Mouse (Mus musculus): ENCODE measurements around the gene Mkln1.
A peak's percentile ranks its signal among the peaks of the same experiment; 100 is the strongest.

The Mkln1 gene

DNA sequence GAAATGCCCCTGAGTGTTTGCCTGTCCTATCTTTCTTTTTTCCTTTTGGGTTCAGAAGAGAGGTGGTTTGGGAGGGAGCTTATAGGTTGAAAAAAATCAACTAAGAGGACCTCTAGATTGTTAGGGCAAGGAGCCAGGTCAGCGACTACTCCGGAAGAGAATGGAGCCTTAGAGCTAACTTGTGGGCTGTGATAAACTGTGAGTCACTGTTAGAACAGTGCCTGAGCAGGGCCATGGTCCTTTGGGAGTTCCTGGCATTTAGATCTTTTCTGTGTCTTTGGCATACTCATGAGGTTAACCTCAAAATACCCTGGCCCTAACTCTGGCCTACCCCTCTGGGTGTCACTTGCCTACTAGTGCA is 119.8 kb downstream of the Mkln1 start:
- DNase-seq, result no peak

DNA sequence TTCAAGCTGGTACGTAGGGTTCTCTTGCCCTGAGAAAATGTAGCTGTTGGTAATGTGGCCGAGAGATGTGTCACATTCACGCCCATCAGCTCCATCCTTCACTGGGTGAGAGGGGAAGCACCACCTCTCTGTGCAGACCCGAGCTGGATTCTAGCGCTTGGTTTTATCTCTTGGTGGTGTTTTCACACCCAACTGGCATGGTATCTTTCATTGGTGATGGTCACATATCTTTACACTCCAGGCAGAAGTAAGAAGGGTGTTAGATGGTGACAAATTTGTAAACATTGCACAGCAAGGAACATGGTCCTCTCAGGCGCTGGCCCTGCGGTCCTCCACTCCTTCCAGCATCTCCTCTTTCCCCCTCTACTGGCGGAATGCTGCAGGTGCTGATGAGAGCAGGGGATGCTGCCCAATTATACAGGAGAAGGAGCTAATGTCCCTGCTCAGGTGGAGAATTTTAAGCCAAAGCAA is 120.5 kb downstream of the Mkln1 start:
- no peak for DNase-seq

DNA sequence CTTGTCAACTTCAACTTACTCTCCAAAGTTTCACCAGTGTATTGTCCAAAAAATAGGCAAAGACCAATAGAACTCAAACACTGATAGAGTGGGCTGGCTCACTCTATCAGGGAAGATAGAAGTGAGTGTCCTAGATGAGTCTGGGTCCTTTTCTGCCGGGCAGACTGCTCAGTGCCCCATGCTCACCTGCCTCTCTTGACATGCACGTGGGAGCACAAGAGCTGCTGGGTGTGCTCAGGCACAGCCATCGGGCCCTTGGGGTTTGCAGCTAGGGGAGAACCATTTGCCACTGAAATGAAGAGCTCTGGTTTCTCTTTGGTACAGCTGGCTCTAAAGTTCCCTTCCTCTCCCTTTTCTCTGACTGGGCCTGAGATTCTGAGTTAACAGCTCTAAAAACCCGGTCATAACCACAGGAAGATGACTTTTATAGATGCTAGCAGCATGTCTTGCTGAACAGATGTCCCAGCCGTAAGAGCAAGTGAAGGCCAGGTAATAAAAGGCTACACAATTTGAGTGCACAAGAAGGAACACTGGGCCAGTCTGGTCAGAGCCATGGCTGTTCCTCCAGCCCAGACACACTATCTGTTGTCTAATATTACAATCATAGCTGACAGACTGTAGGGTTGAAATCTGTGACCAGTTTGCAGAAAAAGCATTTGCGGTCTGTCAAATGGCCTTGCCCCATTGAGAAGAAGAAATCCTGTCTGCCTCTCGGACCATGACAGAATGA is 122.1 kb downstream of the Mkln1 start:
- DNase-seq, result no peak

DNA sequence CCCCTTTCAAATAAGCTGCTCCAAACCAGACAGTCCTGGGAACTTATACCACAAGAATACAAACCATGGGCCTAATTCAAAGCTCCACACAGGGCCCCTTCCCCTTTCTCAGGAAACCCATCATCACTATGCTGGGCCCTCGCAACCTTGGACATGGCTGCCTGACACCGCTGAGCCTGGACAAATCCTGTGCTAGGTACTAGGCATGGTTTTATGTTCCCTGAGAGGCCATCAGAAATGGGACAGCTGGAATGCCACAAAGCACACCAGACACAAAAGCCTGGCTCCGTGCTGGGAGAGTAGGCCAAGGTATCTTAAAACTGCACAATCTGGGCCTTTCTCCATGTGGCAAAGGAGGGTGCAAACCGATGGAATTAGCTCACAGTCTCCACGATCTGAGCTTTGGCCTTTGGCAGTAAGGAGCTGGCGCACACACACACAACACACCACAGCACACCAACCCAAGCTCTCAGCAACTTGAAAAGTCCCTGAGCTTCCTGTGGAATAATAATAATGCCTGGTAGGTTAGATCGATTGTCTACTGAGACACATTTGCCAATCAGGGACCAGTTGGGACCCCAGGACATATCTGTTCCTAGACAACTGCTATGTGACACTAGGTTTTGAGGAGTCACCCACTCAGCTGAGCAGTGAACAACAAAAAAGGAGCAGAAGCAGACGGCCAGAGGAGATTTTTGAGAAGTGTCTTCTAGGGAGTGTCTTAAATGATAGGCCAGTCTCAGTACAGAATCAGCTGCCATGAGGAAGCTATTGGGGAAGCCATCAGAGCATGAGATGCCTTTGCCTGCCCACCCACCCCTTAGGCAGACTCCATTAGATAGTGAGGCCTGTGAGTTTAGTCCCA is 123.2 kb downstream of the Mkln1 start:
- DNase-seq, result no peak

DNA sequence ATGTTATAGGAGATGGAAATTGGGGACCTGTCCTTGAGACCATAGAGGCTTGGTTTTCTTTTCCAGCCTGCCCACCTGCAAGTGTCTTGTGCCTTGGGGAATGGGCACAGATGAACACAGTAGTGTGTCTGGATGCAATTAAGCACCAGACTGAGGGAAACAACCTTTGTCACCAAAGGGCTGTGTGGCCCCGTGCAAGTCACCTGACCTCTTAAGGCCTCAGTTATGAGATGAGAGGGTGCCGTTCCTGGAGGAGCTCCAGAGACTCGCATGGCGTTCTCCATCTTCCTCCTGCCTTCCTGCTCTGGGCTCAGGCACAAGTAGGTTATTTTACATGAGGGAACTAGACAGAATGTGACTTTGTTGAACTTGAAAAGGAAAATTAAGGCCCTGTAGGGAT is 123.9 kb downstream of the Mkln1 start:
- no peak for DNase-seq

DNA sequence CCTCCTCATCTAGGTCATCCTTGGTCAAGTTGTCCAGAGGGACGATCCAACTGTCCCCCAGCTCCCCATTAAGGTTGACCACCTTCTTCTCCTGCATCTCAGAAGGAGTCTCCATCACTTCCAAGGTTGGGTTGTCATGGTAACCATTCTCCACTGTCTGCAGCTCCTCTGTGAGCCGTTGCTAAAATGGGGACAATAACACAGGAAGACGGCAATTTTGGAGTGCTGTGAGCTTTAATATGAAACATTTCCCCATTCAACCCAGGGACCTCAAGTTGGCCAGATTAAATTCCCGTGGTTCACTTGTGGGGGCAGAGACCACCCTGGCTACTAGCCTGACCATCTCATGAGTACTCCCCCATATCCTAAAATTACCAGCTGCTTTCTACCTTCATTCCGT is 124.5 kb downstream of the Mkln1 start:
- DNase-seq, result peak; percentile 64

DNA sequence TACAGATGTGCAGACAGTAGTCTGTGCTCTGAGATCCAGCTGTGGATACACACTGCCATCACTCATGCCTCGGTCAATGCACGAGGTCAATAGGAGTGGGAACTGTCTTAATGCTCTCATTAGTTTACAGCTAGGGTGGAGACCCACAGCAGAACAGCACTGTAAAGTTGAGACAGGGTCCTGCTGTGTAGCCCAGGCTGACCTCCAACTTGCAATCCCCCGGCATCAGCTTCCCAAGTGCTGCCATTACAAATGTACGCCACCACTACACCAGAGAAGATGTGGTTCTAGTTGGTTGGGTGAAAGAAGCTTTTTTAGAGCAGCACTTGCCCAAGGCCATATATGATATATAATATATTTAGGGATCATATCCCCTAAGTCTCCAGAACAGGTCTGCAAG is 125.1 kb downstream of the Mkln1 start:
- no peak for DNase-seq

DNA sequence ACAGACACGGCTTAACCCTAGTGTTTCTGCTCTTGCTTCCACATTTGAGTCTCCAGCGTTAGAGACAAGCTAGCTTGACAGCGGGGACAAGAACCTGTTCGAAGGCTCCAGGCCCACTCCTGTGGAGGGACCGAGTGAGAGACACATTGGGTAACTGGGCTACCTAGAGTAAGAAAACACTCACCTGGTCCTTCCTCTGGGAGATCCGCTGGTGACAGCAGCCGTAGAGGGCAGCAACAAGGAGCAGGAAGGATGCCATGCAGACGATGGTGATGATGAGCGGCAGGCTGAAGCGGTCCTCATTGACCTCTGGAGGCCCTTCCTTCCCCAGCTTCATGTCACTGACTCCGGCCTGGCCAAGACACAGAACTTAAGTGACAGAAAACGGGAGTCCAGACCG is 125.6 kb downstream of the Mkln1 start:
- no peak for DNase-seq

DNA sequence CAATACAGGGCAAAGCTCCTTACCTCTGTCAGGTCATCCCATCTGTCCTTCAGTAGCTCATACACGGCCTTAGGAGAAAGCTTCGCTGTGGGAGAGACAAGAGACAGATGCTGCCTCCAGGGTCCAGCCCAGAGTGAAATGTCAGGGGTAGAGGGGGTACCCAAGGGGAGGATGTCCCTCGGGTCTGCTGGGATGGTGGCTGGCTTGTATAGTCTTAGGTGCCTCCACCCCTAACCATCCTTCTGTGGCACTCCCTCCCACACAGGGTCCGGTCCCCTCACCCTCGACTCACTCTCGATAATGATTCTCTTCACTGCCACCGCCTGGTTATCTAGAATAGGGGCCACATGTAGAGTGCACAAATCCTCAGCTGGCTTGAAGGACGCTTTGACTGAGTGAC is 126.1 kb downstream of the Mkln1 start:
- no peak for DNase-seq

DNA sequence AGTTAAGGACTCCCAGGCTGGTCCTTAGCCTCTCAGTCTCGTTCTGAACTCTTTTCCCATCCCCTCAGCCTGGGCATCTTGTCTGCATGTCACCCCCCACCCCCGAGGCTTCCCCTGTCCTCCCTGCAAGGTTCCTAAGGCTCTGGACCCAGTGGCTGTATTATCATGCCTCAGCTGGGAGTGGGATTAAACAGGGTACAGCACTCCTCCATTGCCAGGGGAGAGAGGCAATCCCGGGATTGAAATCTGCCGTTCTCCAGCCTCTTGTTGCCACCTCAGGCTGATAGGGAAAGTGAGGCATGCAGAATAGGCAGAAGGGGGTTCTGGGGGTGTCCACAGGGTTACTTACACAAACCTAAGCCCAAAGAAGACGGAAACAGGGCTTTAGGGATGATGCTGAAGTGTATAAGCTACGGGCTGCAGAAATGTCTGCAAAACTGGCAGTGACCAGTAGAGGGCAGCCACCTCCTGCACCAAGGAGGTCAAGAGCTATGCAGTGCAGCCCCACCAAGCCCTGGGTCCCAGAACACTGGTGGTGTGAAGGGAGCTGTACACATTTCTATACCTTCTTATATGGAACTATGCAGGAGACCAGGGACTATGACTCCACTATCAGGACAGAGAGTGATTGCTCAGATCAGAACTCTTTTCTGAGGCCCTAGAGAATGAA is 126.8 kb downstream of the Mkln1 start:
- DNase-seq, result no peak

DNA sequence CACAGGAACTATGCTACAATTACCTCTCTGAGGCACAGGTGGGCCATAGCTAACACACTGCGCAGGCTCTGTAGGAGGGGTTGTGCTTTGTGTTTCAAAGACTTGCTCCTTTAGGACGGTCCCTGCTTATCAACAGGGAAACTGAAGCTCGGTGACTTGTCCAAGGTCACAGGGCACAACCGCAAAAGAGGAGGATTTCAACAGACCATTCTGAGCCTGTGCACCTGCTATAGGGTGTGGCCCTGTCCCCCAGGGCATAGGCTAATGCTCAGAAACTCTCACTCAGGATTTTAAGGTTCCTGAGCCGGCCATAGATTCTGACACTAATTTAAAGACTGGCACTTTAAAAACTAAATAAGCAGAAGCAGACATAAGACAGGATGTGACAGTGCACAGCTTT is 128.4 kb downstream of the Mkln1 start:
- no peak for DNase-seq

DNA sequence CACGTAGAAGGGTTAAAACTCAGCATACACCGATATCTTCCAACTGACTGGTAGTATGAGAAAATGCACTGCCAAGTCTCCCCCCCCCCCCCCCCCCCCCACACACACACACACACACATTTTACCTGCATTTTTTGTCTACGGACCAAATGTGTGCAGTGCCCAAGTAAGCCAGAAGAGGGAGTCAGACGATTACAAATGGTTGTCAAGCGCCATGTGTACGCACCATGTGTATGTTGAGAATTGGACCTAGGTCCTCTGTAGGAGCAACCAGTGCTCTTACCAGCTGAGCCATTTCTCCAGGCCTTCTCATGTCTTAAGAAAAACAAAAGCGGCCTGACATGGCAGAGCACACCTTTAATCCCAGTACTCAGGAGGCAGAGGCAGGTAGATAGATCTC is 129.4 kb downstream of the Mkln1 start:
- DNase-seq, result no peak

DNA sequence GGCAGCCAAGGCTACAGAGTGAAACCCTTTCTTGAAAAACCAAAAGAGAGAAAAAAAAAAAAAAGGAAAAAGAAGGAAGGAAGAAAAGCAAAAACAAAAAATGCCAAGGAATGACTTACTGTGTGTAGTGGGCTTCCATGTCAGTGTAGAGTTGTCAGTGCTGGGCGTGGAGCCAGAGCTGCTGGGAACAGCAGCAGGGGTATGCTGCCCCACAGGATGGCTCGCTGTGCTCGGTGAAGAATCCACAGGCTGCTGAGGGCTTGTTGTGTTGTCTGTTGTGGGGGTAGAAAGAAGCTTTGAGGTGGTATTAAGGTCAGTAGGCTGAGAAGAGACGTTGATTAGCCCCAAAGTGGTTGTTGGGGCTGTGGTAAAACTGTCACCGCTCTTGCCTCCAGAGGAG is 129.8 kb downstream of the Mkln1 start:
- no peak for DNase-seq

DNA sequence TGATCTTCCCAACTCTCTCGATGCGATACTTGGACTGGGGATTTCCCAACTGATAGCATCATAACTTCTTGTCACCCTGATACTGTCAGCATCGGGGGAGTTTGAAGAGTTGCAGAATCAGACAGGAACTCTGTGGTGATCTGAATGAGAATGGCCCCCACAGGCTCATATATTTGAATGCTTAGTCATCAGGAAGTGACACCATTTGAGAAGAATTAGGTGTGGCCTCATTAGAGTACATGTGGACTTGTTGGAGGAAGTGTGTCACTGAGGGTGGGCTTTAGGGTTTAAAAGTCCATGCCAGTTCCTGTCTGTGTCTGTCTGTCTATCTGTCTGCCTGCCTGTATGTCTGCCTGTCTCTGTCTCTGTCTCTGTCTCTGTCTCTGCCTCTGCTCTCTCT is 133.3 kb downstream of the Mkln1 start:
- DNase-seq, result no peak

DNA sequence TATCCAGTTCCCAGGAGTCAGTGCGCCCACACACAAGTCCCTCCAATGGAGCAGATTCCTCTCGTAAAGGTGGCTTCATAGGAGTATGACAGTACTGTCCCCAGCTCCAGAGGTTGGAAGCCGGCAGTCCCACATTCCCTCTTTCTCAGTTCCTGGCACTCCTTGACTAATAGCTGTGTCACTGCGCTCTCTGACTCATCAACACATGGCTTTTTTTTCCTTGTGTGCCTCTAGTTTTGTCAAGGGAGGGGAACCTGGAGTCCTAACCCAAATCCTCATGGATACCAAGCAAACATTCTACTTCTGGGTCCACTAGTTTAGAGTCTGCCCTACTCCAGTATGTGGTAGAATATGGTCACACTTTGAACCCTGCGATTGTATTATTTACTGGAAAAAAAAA is 136.2 kb downstream of the Mkln1 start:
- DNase-seq, result no peak

DNA sequence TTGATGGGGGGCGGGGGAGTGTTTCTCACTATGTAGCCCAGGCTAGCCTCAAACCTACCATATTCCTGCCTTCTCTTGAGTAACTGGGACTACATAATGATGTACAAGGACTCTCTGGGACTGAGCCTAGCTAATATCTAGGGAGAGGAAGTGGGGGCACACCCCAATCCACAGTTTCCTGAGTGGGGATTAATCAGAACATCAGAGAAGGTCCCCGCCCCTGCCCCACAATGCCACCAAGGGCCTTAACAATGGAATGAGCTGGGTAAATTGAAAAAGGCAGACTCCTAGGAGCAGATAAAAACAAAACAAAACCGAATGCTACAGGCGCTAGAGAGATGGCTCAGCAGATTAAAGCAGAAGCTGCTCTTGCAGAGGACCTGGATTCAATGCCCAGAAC is 138.7 kb downstream of the Mkln1 start:
- no peak for DNase-seq

DNA sequence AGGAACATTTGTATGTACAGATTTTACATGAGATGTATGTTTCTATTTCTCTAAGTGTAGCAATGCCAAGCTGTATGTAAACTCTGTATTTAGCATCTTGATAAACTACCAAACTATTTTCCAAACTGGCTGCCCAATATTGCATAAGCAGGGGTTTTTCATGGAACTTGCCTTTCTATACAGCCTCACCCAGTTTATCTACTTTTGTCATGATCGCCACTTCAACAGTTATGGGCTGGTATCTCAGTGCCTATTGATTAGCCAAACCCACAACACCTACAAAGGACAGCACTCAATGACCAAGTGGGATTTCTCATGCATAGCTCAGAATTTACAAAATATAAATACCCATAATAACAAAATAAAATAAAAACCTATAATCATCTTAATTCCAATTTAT is 139.6 kb downstream of the Mkln1 start:
- no peak for DNase-seq

DNA sequence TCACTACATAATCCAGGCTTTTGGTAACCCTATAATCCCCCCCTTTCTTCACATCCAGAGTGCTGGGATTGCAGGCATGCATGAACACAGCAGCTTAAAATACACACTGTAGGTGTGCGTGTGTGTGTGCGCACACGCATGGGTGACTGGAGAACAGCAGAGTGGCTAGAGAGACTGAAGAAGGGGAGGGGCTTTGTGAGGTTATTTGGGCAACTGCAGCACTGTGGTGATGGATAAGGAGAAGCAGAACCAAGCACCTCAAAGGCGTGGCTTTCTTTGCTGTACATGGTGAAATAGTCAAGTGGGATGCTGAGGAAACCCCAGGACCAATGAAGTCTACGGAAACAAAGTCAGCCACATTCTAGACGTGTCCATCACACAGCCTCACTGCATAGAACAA is 141.5 kb downstream of the Mkln1 start:
- no peak for DNase-seq

DNA sequence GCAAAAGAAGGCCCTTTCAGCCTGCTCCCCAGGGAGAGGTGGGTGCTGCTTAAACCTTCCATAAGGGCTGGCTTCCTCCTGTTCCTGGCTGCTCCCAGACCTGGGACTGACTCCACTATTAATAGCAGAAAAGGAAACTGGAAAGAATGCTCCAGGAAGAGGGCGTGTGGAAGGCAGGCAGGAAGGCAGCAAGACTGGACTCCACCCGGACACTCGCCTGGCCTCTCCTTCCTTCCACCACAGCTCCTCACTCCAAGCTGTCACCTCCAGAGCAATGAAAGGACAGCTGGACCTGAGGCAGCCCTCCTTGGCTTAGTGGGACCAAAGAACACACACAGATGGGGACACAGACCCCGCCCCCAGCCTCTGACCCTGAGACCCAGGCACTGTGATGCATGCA is 145.8 kb downstream of the Mkln1 start:
- DNase-seq, result no peak

DNA sequence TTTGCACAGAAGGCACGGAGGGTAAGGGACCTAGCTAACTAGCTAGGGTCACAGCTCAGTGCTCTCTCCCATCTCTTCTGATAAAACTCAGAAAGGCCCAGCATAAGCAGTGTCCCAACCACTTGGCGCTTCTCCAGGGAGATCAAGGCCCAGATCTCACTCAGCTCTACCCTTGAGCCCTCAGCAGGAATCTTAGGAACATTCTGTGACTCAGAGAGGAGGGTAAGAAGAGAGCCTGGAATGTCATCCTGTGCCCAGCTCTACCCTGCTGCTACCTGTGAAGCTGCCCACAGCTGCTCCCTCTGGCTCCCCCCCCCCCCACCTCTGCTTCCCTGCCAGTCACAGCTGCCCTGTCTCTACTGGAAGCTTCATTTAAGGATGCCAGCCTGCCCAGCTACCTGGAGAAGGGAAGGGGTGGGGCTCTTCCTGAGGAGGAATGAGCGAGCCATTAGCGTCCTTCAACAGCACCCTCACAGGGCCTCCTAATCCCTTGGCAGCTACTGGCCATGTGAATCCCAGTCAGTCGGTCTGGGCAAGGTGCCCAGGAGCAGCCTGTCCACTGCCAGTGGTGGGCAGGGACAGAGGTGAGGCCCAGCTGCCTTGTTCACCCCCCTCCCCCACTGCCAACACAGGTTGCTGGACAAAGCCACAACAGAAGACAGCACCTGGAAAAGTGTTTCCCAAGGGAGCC is 151.0 kb downstream of the Mkln1 start:
- no peak for DNase-seq

DNA sequence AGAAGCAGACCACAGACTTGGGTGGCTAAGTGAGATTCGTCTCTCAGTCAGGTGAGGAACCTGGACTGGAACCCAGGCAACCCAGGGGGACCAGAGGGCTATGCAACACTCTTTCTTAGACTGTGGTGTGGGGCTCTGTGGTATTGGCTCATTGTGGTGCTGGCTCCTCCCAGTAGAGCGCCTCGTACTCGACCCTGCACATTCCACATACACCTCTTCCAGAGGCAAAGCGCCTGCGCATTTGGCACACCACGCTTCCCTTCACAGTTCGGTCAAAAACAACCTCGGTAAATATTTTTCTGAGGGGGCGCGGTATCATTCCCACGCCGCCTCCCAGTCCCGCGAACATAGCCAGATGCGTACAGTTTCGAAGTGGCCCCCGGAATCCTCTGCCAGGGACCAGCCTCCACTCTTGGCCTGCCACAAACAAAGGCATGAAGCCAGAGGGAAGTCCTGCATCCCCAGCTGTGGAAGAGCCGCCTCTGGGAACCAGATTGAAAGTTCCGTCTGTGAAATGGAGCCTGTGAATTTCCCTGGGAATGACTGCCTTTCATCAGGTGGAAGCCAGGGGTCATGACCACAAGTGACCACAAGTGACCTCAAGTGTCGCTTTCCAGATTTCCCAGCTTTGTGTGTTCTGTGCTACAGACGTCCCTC is 152.5 kb downstream of the Mkln1 start:
- DNase-seq, result no peak

DNA sequence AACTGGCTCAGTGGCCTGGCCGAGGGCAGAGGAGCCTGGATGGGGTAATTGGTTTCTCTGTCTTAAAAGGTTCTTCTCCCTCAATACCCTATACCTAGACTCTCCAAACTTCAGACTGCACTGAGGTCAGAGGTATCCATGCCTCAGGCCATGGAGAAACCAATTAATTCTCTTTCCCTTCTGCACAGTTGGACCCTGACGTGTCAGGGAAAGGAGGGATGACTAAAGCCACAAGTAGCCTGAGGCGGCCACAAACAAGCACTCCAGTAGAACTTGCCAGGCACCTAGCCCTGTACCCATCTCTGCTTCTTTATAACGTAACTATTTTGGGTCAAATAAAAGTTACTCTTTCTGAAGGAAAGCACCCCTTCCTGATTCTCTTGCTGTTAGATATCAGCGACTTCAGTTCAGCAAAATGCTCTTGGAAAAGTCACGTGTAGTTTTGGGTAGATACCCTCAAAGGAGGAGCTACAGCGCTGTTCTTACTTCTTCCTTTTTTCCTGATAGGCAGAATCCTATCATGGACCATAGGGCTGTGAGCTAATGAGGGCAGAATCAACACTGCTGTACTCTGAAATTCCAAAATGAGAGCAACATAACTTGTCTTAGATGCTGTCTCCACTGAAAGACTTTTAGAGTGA is 158.0 kb downstream of the Mkln1 start:
- DNase-seq, result no peak
